Mouse (Mus musculus) embryonic facial prominence, embryonic 11.5 days (tissue): ENCODE results near the gene Yjefn3. TPM values are rescaled to one million over a fixed set of nuclear protein-coding genes. Genes with fewer than 3 reads are reported as not detected.
"Not testable (repeated sequence)": the region's sequence is repeated elsewhere in the genome, so short reads cannot be mapped to it uniquely, and the experiment has no call there.

Experiments used
- ATAC-seq: fragments of 200-750 bp; cut with Nextera tagmentation; replicated peaks from 2 replicates; pipeline ENCODE4 v1.8.0; 2017; ENCODE audit warnings: low read depth; ENCODE audit not compliant: insufficient number of reproducible peaks, low FRiP score, low TSS enrichment
- DNase-seq: peaks from one replicate; pipeline ENCODE4 v3.0.0-alpha.2; 2015; ENCODE audit warnings: low spot score
- H3K27ac ChIP-seq: fragments of 300-500 bp; sonication (generic); replicated peaks from 2 replicates; pipeline ENCODE4 v1.5.1; 2014; ENCODE audit warnings: mild to moderate bottlenecking, low read depth, low read length, control low read depth
- H3K27me3 ChIP-seq: fragments of 300-500 bp; sonication (generic); 2 replicates; pipeline ENCODE4 v1.6.1; 2014; ENCODE audit warnings: mild to moderate bottlenecking, low read length, moderate library complexity, mixed read lengths; ENCODE audit not compliant: control insufficient read depth, insufficient read depth
- H3K36me3 ChIP-seq: fragments of 300-500 bp; sonication (generic); replicated peaks from 2 replicates; pipeline ENCODE4 v1.6.1; 2014; ENCODE audit warnings: low read depth, mild to moderate bottlenecking, low read length, moderate library complexity, mixed read lengths; ENCODE audit not compliant: control insufficient read depth, insufficient read depth
- H3K4me1 ChIP-seq: fragments of 300-500 bp; sonication (generic); 2 replicates; pipeline ENCODE4 v1.6.1; 2014; ENCODE audit warnings: low read length, mixed read lengths; ENCODE audit not compliant: control insufficient read depth, insufficient read depth
- H3K4me2 ChIP-seq: fragments of 300-500 bp; sonication (generic); 2 replicates; pipeline ENCODE4 v1.6.1; 2014; ENCODE audit warnings: low read depth, mild to moderate bottlenecking, control low read depth, low read length, moderate library complexity
- H3K4me3 ChIP-seq: fragments of 300-500 bp; sonication (generic); 2 replicates; pipeline ENCODE4 v1.5.1; 2014; ENCODE audit warnings: low read depth, low read length, control low read depth
- H3K9ac ChIP-seq: fragments of 300-500 bp; sonication (generic); replicated peaks from 2 replicates; pipeline ENCODE4 v1.6.1; 2014; ENCODE audit warnings: mild to moderate bottlenecking, control low read depth, low read length
- H3K9me3 ChIP-seq: fragments of 300-500 bp; sonication (generic); replicated peaks from 2 replicates; pipeline ENCODE4 v1.6.1; 2016; ENCODE audit warnings: mild to moderate bottlenecking, low read length, inconsistent platforms, mixed read lengths; ENCODE audit not compliant: control insufficient read depth
- WGBS: fragments of 180-500 bp; shearing (Covaris S2); extraction: QIAGEN DNeasy Blood & Tissue Kit; methylation state at CpG from one replicate; pipeline ENCODE4 v1.1.7; 2014; 5-methylcytosine and 5-hydroxymethylcytosine counted together
- polyA plus RNA-seq: library from polyadenylated mRNA; unstranded; fragments of >200 nt; fragmentation: Nextera tagmentation; extraction: Ambion mirVana; gene quantifications from 2 replicates; pipeline ENCODE4 v1.2.1, GENCODE M21; 2014

Gene Yjefn3
- polyA plus RNA-seq: 3.6 TPM in 2 replicates

DNA sequence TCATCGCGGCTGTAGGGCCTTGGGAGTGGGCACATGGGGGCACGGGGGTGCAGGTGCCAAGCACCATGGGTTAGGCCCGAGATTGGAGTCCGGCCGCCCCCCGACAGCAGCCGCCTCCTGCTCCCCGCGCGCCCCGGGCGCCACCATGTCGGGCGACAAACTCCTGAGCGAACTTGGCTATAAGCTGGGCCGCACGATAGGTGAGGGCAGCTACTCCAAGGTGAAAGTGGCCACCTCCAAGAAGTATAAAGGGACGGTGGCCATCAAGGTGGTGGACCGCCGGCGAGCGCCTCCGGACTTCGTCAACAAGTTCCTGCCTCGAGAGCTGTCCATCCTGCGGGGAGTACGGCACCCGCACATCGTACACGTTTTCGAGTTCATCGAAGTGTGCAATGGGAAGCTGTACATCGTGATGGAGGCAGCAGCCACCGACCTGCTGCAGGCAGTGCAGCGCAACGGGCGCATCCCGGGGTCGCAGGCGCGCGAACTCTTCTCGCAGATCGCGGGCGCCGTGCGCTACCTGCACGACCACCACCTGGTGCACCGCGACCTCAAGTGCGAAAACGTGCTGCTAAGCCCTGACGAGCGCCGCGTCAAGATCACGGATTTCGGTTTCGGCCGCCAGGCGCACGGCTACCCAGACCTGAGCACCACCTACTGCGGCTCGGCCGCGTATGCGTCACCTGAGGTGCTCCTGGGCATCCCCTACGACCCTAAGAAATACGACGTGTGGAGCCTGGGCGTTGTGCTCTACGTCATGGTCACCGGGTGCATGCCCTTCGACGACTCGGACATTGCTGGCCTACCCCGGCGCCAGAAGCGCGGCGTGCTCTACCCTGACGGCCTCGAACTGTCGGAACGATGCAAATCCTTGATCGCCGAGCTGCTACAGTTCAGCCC lies at the start of gene Yjefn3, which contains the start of the genes Tssk6 and Ndufa13:
Gene Yjefn3 (minus strand): TSS at position 550 of the 900 bp plus-strand sequence.
Gene Tssk6 (plus strand): TSS at position 22 of the 900 bp plus-strand sequence.
Gene Ndufa13 (minus strand): TSS at position 396 of the 900 bp plus-strand sequence.
- Histone ChIP-seq H3K9ac (peak within 1 kb of the TSS; percentile 82), H3K4me2 (peak within 1 kb of the TSS; percentile 94), H3K9me3 (no peaks in the 10 kb centered on the region), H3K27ac (peak within 1 kb of the TSS; percentile 75), H3K27me3 (no peaks in the 10 kb centered on the region), H3K36me3 (no peaks in the 10 kb centered on the region; the same call in 1 of the 2 replicates), H3K4me1 (no peaks in the 10 kb centered on the region), H3K4me3 (peak within 1 kb of the TSS; percentile 75)
- ATAC-seq (peak; percentile 49), DNase-seq (peak; percentile 48)
- WGBS: 5% methylated on average over 89 of the region's 89 CpGs

DNA sequence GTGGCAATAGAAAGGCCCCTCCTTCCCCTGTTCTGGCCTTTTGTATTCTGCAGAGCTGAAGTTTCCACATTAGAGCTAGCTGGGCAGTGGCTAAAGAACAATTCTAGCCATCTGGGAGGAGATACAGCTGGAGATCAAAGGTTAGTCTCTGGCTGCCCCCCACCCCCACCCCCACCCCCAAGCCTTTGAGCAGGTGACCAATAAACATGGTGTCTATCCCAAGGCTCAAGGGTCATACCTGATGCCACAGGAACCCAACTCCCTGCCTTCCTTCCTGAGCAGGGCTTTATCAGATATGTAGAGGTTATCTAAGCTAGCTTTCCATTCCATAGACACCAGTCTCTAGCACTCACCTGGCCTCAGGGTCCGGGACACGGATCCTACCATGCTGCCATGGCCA lies 47.8 kb upstream of the Yjefn3 start:
- 94% methylated on average over 2 of the region's 2 CpGs for WGBS
- no peak for DNase-seq
- H3K4me2 ChIP-seq: no peak overlapping the region

DNA sequence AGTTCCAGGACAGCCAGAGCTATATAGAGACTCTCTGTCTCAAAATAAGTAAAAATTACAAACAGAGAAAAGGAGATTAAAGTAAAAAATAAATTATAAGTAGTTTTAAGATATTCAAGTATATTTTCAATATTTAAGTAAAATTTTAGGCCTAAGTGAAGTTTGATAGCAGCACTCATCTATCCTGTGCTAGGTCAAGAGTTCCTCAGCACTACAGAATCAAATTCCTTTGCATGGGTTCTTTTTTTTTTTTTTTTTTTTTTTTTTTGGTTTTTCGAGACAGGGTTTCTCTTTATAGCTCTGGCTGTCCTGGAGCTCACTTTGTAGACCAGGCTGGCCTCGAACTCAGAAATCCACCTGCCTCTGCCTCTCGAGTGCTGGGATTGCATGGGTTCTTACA lies 40.0 kb upstream of the Yjefn3 start:
- H3K9me3 ChIP-seq, H3K4me3 ChIP-seq, H3K4me2 ChIP-seq, H3K27ac ChIP-seq, H3K9ac ChIP-seq, H3K4me1 ChIP-seq, H3K36me3 ChIP-seq, ATAC-seq, DNase-seq, H3K27me3 ChIP-seq: not testable (repeated sequence)
- WGBS: 95% methylated on average over 2 of the region's 3 CpGs

More for the DNA sequence above, 47.8 kb upstream of the Yjefn3 start:
- Histone ChIP-seq H3K4me1 (no peaks in the 10 kb centered on the region), H3K27me3 (no peaks in the 10 kb centered on the region), H3K9me3 (no peaks in the 10 kb centered on the region), H3K27ac (no peak overlapping the region), H3K36me3 (no peaks in the 10 kb centered on the region; the same call in 1 of the 2 replicates), H3K4me3 (no peak overlapping the region), H3K9ac (no peak overlapping the region)
- ATAC-seq: no peak

DNA sequence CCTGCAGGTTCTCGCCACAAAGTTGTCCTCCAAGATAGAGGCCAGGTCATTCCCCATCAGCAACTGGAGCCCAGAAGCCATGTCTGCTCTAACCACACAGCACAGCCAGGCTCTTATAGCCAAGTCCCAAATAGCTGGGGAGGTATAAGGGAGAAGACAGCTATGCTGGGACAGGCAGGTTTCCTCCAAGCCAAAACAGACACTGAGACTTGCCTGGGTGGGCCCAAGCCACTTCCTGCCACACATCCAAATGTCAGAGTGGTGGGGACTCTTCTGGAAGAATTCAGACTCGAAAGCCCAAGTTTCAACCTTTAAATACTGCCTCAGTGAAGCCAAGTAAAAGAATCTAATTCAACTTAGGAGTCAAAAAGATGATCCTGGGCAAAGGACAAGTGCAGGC lies 37.9 kb upstream of the Yjefn3 start:
- no peak overlapping the region for H3K4me3 ChIP-seq
- DNase-seq: no peak
- H3K27me3 ChIP-seq: no peaks in the 10 kb centered on the region
- peaks cover 5% of the 10 kb centered on the region; the same call in 1 of the 2 replicates for H3K4me1 ChIP-seq
- ATAC-seq: no peak
- no peak overlapping the region for H3K27ac ChIP-seq
- no peak overlapping the region for H3K4me2 ChIP-seq
- H3K9ac ChIP-seq: no peak overlapping the region
- WGBS: 91% methylated on average over 2 of the region's 2 CpGs
- H3K36me3 ChIP-seq: no peaks in the 10 kb centered on the region
- H3K9me3 ChIP-seq: no peaks in the 10 kb centered on the region

DNA sequence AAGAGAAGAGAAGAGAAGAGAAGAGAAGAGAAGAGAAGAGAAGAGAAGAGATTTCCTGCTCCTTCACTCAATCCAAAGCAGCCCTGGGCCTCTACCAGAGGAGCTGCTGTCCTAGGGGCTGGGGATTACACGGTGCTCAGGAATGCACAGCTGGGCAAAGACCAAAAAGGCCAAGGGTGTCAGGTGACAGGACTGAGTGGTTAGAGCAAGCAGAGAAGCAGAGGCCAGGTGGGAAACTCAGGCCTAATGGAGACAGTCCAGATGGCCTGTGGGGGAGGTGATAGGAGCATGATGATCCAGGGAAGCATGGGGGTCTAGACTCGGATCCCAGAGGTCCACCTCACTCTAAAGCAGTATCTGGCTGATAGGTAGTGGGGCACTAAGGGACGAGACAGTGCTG lies 37.1 kb upstream of the Yjefn3 start:
- Histone ChIP-seq H3K9me3 (no peaks in the 10 kb centered on the region), H3K4me3 (no peak overlapping the region), H3K4me2 (no peak overlapping the region), H3K27me3 (no peaks in the 10 kb centered on the region), H3K36me3 (no peaks in the 10 kb centered on the region), H3K4me1 (peaks cover 5% of the 10 kb centered on the region; the same call in 1 of the 2 replicates), H3K9ac (no peak overlapping the region), H3K27ac (no peak overlapping the region; the same call in 1 of the 2 replicates)
- WGBS: 27% methylated on average over 3 of the region's 3 CpGs
- DNase-seq (peak; percentile 72), ATAC-seq (no peak)

DNA sequence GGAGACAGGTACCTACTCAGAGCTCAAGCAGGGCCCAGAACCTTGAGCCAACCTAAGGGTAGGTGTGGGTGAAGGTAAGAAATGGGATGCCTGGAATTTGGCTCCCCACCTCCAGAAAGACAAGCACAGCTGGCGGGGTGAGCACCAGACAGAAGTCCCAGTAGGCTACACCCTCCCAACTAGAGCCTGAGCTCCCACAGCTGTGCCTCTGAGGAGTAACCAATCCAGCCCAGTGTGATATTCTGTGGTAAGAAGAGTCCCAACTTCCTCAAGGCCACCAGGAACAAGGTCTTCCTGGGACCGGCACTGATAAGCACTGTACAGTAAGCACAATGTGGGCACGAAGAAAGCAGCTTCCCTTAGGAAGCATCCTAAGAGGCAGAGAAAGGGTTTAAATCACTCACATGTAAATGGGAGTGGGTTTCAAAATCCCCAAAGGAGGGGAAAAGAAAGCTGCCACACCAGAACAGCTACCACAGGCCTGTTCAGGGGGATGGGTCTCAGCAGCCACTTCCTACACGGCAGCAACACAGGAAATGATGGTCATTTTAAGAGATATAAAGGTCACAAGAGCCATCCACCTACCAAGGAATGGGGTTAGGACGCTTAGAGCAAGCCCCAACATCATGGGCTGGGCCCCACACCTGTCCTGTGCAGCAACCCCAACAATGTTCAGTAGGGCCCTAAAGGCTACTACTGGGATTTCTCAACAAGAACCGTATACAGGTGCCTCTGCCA lies 35.9 kb upstream of the Yjefn3 start:
- Histone ChIP-seq H3K36me3 (peaks cover 3% of the 10 kb centered on the region; the same call in 1 of the 2 replicates), H3K4me2 (no peak overlapping the region), H3K27me3 (no peaks in the 10 kb centered on the region), H3K9me3 (no peaks in the 10 kb centered on the region), H3K27ac (no peak overlapping the region), H3K4me3 (no peak overlapping the region), H3K9ac (no peak overlapping the region), H3K4me1 (peaks cover 5% of the 10 kb centered on the region; the same call in 1 of the 2 replicates)
- no peak for ATAC-seq
- DNase-seq: no peak
- WGBS: 88% methylated on average over 6 of the region's 6 CpGs

DNA sequence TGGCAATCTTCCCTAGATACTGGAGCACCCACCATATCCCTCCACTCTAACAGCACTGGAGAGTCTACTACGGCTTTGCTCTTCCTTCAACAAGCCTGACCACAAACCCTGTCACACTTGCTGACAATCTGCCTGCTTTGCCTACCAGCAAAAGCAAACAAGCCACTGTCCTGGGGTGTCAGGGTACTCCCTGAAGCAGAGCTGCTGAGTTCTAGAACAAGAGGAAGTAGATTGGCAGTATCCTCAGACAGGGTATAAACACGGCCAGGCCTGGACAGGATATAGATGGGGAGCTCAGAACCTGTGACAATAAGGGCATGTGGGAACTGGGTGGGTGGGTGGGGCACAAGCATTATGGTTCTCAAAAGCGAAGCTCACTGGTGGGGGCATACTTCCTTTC lies 35.0 kb upstream of the Yjefn3 start:
- no peak overlapping the region for H3K4me3 ChIP-seq
- no peak overlapping the region for H3K4me2 ChIP-seq
- H3K36me3 ChIP-seq: peaks cover 3% of the 10 kb centered on the region; the same call in 1 of the 2 replicates
- WGBS: 93% methylated on average over 3 of the region's 3 CpGs
- no peaks in the 10 kb centered on the region for H3K9me3 ChIP-seq
- no peaks in the 10 kb centered on the region for H3K27me3 ChIP-seq
- DNase-seq (no peak), ATAC-seq (no peak)
- H3K9ac ChIP-seq: no peak overlapping the region
- H3K27ac ChIP-seq: no peak overlapping the region
- peaks cover 5% of the 10 kb centered on the region; the same call in 1 of the 2 replicates for H3K4me1 ChIP-seq
